Mouse (Mus musculus): ENCODE data around the gene Aqp8. TPM values are rescaled to one million over a fixed set of nuclear protein-coding genes. Genes with fewer than 3 reads are reported as not detected.

Gene Aqp8
- polyA plus RNA-seq, 2 experiments = 3.8 to 6.5 TPM

DNA sequence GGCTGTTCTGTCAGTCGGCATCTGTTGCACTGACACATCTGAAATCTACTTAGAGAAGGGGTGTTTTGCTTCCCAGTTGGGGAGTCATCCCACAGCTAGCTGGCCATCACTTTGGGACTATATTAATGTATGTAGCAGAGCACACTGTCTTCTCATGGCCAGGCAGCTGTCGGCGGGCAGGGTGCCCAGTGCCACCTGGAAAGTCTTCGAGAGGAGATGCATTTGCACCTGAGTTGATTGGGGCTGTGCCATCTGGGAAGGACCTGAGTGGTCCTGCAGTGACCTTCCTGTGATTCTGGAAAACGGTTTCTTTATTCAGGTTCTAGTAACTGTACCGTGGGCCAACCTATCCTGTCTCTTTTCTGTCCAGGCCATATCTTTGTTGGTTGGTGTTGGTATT lies 37.8 kb upstream of the Aqp8 start:
- Histone ChIP-seq H3K27me3 (ENCODE audit: control insufficient read depth, insufficient read depth, low read length) (no peaks in the 10 kb centered on the region), H3K4me1 (replicated peaks; ENCODE audit: control insufficient read depth in 2 of 2, insufficient read depth in 2 of 2, low read length in 1 of 2) (peaks cover 0 to 2% of the 10 kb centered on the region in 2 experiments; a peak in 1 of 4 replicates), H3K9ac (replicated peaks) (no peak overlapping the region), H3K36me3 (replicated peaks; ENCODE audit: control insufficient read depth, insufficient read depth, low read depth) (no peaks in the 10 kb centered on the region; the same call in none of the 2 replicates), H3K4me2 (ENCODE audit: low read depth) (no peak overlapping the region), H3K9me3 (ENCODE audit: control insufficient read depth, low read length) (no peaks in the 10 kb centered on the region), H3K27ac (no peak overlapping the region), H3K4me3 (ENCODE audit: insufficient read depth in 1 of 2, low read depth in 2 of 2, low read length in 2 of 2) (no peak overlapping the region)
- WGBS (ENCODE audit: insufficient replicate concordance) = 83% methylated on average over 6 of the region's 6 CpGs
- ATAC-seq (ENCODE audit: insufficient read depth) (no peak), DNase-seq (ENCODE audit: low read depth in 3 of 3, low spot score in 3 of 3) (no peak)
- TF ChIP-seq CTCF (IDR thresholded peaks at IDR 0.05; ENCODE audit: low read depth) (no peak), EP300 (IDR thresholded peaks at IDR 0.05; ENCODE audit: low read depth) (no peak)

DNA sequence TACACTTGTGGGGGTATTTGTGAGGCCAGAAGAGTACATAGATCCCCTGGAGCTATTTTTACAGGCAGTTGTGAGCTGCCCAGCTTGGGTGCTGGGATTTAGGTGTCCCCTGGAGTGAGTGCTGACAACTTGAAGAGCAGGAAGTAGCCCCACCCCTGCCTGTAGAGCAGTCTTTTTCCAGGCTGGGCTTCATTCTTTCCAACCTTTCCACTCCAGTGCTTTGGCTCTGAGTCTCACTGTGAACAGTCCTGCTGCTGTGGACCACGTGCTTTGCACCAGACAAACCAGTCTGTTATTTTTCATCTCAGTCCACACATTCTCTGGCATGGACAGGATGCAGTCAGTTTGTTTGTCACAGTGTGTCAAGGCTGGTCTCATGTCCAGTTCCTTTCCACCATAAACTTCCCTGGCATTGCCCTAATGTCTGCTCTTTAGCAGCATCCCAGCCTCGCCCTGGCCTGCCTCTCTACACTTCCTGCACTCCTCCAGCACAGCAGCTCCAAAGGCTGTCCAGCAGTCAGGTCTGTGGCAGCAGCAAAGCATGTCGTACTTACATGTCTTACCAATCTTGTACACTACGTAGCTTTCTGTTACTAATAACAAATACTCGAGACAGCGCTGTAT lies 36.8 kb upstream of the Aqp8 start:
- Histone ChIP-seq H3K27me3 (ENCODE audit: control insufficient read depth, insufficient read depth, low read length) (no peaks in the 10 kb centered on the region), H3K4me3 (ENCODE audit: insufficient read depth in 1 of 2, low read depth in 2 of 2, low read length in 2 of 2) (no peak overlapping the region), H3K36me3 (replicated peaks; ENCODE audit: control insufficient read depth, insufficient read depth, low read depth) (no peaks in the 10 kb centered on the region; the same call in none of the 2 replicates), H3K27ac (no peak overlapping the region), H3K4me1 (replicated peaks; ENCODE audit: control insufficient read depth in 2 of 2, insufficient read depth in 2 of 2, low read length in 1 of 2) (peaks cover 0 to 7% of the 10 kb centered on the region in 2 experiments; a peak in 1 of 4 replicates), H3K4me2 (ENCODE audit: low read depth) (no peak overlapping the region), H3K9me3 (ENCODE audit: control insufficient read depth, low read length) (no peaks in the 10 kb centered on the region), H3K9ac (replicated peaks) (no peak overlapping the region)
- no peak for TF ChIP-seq CTCF (IDR thresholded peaks at IDR 0.05; ENCODE audit: low read depth)
- TF ChIP-seq EP300 (IDR thresholded peaks at IDR 0.05; ENCODE audit: low read depth) = no peak
- 74% methylated on average over 6 of the region's 6 CpGs for WGBS (ENCODE audit: insufficient replicate concordance)
- ATAC-seq (ENCODE audit: insufficient read depth) = no peak
- DNase-seq (ENCODE audit: low read depth in 3 of 3, low spot score in 3 of 3) = no peak

DNA sequence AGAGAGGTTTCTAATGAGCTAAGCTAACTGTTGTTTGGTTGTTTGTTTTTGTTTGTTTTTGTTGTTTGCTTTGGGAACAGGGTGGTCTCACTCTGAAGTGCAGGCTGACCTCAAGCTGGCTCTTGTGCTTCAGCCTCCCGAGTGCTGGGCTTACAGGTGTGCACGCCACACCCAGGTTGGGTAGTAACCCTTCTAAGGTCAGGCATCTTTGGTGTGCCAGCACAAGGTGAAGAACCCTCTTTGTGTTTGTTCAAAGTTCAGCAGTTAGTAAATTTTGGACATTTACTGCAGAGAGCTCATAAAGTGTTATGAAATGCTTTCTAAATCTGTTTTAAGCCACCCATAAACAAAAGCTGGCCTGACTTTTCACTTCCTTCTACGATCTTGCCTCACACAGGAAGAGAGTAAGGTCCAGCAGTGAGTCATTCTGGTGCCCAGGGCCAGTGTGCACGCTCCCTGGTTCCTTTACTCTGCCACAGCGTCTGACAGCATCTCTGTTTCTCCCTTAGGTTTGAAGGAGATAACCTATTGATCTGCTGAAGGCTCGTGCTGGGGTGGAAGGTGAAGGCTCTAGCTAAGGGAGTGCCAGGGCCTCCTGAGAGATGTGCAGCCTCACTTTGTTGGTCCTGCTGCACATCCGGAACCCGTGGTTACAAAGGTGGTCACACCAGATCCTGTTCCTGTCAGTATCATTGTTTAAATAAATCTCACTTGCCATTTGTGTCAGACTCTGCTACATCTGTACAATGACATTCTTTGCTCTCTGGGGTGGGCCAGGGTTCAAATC lies 32.3 kb upstream of the Aqp8 start:
- peaks cover 0 to 6% of the 10 kb centered on the region in 2 experiments; a peak in 1 of 4 replicates for H3K4me1 ChIP-seq (replicated peaks; ENCODE audit: control insufficient read depth in 2 of 2, insufficient read depth in 2 of 2, low read length in 1 of 2)
- TF ChIP-seq CTCF (IDR thresholded peaks at IDR 0.05; ENCODE audit: low read depth) (no peak), EP300 (IDR thresholded peaks at IDR 0.05; ENCODE audit: low read depth) (no peak)
- H3K4me2 ChIP-seq (ENCODE audit: low read depth) = no peak overlapping the region
- H3K36me3 ChIP-seq (replicated peaks; ENCODE audit: control insufficient read depth, insufficient read depth, low read depth) = no peaks in the 10 kb centered on the region; the same call in 1 of the 2 replicates
- no peak overlapping the region for H3K27ac ChIP-seq
- ATAC-seq (ENCODE audit: insufficient read depth) (peak; percentile 39; the same call in 1 of the 2 replicates), DNase-seq (ENCODE audit: low read depth in 3 of 3, low spot score in 3 of 3) (no peak)
- H3K9me3 ChIP-seq (ENCODE audit: control insufficient read depth, low read length) = no peaks in the 10 kb centered on the region
- 45% methylated on average over 8 of the region's 8 CpGs for WGBS (ENCODE audit: insufficient replicate concordance)
- H3K4me3 ChIP-seq (ENCODE audit: insufficient read depth in 1 of 2, low read depth in 2 of 2, low read length in 2 of 2) = no peak overlapping the region
- no peak overlapping the region for H3K9ac ChIP-seq (replicated peaks)
- H3K27me3 ChIP-seq (ENCODE audit: control insufficient read depth, insufficient read depth, low read length) = no peaks in the 10 kb centered on the region

DNA sequence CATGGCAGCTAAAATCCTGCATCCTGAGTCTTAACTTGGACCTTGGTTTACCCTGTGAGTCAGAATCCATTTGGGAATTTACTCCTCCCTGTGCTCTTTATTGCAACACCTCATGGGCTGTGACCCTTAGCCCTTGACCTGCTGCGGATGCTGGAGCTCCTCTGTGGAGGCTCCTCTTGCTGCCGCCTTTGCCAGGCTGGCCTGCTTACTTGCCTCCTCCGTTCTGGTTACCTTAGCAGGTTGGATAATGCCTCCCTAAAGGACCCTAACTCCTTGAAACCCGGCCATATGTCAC lies 31.7 kb upstream of the Aqp8 start:
- ATAC-seq (ENCODE audit: insufficient read depth) = peak; percentile 37; the same call in 1 of the 2 replicates
- H3K4me1 ChIP-seq (replicated peaks; ENCODE audit: control insufficient read depth in 2 of 2, insufficient read depth in 2 of 2, low read length in 1 of 2) = peaks cover 0 to 6% of the 10 kb centered on the region in 2 experiments; a peak in 1 of 4 replicates
- 70% methylated on average over 4 of the region's 4 CpGs for WGBS (ENCODE audit: insufficient replicate concordance)
- no peaks in the 10 kb centered on the region for H3K9me3 ChIP-seq (ENCODE audit: control insufficient read depth, low read length)
- no peak overlapping the region for H3K27ac ChIP-seq
- no peaks in the 10 kb centered on the region; the same call in 1 of the 2 replicates for H3K36me3 ChIP-seq (replicated peaks; ENCODE audit: control insufficient read depth, insufficient read depth, low read depth)
- no peak overlapping the region for H3K4me3 ChIP-seq (ENCODE audit: insufficient read depth in 1 of 2, low read depth in 2 of 2, low read length in 2 of 2)
- TF ChIP-seq CTCF (IDR thresholded peaks at IDR 0.05; ENCODE audit: low read depth) (no peak), EP300 (IDR thresholded peaks at IDR 0.05; ENCODE audit: low read depth) (no peak)
- no peak for DNase-seq (ENCODE audit: low read depth in 3 of 3, low spot score in 3 of 3)
- no peaks in the 10 kb centered on the region for H3K27me3 ChIP-seq (ENCODE audit: control insufficient read depth, insufficient read depth, low read length)
- H3K9ac ChIP-seq (replicated peaks) = no peak overlapping the region
- no peak overlapping the region for H3K4me2 ChIP-seq (ENCODE audit: low read depth)

DNA sequence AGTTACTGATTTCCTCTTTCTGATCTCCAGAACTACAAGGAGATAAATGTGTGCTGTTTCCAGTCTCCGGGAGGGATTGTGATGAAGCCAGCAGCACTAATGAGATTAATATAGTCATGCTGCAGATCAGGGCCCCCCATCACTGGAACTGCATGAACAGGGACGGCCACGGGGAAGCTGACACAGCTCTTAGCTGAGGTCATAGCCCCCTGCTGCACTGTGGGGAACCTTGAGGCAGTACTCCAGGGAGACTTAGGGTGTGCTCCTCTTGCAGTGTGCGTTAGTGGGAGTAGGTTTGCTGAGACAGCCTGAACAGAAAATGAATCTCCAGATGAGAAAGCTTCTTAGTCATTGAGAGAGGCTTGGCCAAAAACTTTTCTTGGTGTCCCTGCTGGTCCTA lies 30.9 kb upstream of the Aqp8 start:
- no peak for DNase-seq (ENCODE audit: low read depth in 3 of 3, low spot score in 3 of 3)

More for the DNA sequence above, 30.9 kb upstream of the Aqp8 start:
- Histone ChIP-seq H3K4me1 (replicated peaks; ENCODE audit: control insufficient read depth in 2 of 2, insufficient read depth in 2 of 2, low read length in 1 of 2) (peaks cover 0 to 6% of the 10 kb centered on the region in 2 experiments; a peak in 1 of 4 replicates), H3K4me2 (ENCODE audit: low read depth) (no peak overlapping the region), H3K36me3 (replicated peaks; ENCODE audit: control insufficient read depth, insufficient read depth, low read depth) (no peaks in the 10 kb centered on the region; the same call in 1 of the 2 replicates), H3K9ac (replicated peaks) (no peak overlapping the region), H3K4me3 (ENCODE audit: insufficient read depth in 1 of 2, low read depth in 2 of 2, low read length in 2 of 2) (no peak overlapping the region), H3K9me3 (ENCODE audit: control insufficient read depth, low read length) (no peaks in the 10 kb centered on the region), H3K27ac (no peak overlapping the region), H3K27me3 (ENCODE audit: control insufficient read depth, insufficient read depth, low read length) (no peaks in the 10 kb centered on the region)
- no peak for ATAC-seq (ENCODE audit: insufficient read depth)
- TF ChIP-seq CTCF (IDR thresholded peaks at IDR 0.05; ENCODE audit: low read depth) = no peak
- 79% methylated on average over 4 of the region's 4 CpGs for WGBS (ENCODE audit: insufficient replicate concordance)

All from liver, embryonic 14.5 days (tissue).